Mouse (Mus musculus): ENCODE results near the gene Pax7.

The Pax7 gene

GRCm38 (mm10) chr4:139810762-139811438, 22.4 kb downstream of the Pax7 start:
- no peak for DNase-seq

DNA sequence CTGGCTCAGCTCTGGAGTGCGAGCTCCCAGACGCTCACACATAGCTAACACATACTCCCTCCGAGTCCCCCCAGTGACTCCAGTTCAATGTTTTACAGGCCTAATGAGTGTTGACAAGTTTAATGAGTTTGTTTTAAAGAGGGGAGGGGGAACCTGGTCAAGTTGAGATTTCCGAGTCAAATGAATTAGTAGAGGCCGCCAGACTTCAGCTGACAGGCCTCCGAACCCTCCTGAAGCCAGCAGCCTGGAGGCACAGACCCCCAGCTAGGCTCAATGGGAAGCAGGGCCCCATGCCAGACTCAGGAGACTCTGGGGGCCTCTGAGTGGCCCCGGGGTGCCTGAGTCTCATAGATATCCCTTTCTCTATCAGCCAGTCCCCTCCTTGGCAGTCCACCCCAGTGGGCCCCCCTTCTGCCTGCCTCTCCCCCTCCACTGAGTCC, 23.9 kb downstream of the Pax7 start:
- DNase-seq: no peak

- DNase-seq: no peak
Observed at GRCm38 (mm10) chr4:139807820-139808219, 25.5 kb downstream of the Pax7 start.

DNA sequence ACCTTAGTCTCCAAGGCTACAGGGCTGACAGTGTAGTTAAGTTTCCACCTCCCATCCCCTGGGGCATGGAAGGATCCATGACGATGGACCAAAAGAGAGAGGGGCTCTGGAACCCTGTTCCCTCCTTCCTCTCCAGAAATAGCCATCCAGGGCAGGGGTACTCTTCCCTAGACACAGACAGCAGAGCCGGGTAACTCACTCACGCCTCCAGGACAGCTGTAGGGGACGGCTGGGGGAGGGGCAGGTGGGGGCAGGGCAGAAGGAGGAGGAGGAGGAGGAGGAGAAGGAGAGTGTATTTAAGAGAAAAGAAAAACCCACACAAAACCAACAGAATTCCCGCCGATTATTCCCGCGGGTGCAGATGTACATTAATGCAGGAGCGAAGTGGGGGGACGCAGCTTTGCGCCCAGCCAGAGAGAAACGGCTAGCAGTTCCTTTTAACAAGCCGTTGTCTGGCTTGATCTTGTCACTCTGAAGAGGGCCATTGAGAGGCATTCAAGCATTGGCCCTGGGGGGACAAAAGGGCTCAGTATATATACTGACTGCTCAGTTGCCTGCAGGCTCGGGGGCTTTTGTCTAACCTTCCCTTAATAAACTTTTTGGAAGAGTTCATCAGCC, 26.0 kb downstream of the Pax7 start:
- DNase-seq: no peak

GRCm38 (mm10) chr4:139804896-139805295, 28.4 kb downstream of the Pax7 start:
- DNase-seq: no peak

GRCm38 (mm10) chr4:139803981-139804380, 29.3 kb downstream of the Pax7 start:
- DNase-seq: no peak

GRCm38 (mm10) chr4:139799436-139800100, 33.8 kb downstream of the Pax7 start:
- peak; percentile 22 to 56 for DNase-seq

GRCm38 (mm10) chr4:139797344-139797743, 36.0 kb downstream of the Pax7 start:
- DNase-seq: no peak

GRCm38 (mm10) chr4:139796115-139796514, 37.2 kb downstream of the Pax7 start:
- no peak for DNase-seq

- no peak for DNase-seq
Observed at GRCm38 (mm10) chr4:139791168-139791567, 42.2 kb downstream of the Pax7 start.

DNA sequence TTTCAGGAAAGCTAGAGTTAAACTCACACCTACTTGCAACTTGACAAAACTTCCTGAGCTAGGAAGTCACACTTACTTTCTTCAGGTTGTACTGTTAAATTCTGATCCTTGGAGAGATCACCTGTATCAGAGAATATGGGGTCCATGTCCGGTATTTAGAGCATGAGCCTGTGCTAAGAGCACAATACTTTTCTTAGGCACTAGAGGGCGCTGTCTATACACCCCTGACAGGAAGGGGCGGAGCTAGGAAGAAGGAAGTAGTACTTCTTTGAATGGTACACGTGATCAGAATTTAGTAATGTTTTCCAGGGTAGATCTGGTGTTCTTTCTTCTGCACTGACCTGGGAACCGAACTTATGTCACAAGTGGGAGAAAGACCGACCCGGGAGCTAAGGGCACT, 43.6 kb downstream of the Pax7 start:
- DNase-seq: no peak

DNA sequence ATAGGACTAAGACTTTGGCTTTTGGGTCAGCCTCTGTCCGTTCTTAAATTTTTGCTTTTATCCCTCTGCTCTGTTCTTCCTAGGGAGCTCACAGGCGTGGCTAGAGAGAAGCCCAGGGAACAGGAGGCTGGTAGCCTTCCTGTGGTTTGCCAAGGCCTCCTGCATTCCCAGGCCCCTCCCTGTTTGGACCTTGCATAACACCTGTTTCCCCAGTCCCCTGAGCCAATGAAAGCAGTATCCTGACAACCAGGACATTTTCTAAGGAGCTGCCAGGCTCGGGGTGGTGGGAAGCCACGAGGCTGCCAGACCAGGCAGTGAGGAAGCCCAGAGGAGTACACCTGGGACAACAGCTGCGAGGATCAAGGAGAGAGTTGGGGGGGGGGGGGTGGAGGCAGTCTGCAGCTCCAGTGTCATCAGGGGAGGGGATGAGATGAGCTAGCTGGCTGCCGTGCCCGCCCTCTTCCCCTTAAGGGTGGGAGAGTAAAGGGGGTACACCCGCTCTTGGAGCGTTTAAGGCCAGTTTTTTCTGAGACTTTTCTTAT, 50.3 kb downstream of the Pax7 start:
- DNase-seq: no peak

GRCm38 (mm10) chr4:139771125-139771631, 62.1 kb downstream of the Pax7 start:
- DNase-seq: no peak

DNA sequence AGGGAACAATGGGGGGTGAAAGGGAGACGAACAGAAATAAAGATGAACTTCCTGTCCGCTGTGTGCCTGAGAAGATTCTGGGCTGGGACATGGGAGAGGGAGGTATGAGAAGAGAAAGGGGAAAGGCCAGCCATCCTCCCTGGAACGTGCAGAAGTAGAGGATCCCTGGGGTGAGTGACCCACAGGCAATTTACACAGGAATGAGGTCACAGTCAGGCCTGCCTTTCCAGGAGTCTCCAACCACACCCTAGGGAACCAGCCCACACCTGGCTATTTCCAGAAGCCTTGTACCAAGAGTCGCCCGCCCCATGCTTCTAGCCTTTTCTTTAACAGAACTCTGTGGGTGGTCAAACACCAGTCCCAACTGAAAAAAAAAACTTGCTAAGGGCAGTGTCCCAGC, 65.5 kb downstream of the Pax7 start:
- no peak for DNase-seq

GRCm38 (mm10) chr4:139767115-139767718, 66.1 kb downstream of the Pax7 start:
- DNase-seq: no peak

DNA sequence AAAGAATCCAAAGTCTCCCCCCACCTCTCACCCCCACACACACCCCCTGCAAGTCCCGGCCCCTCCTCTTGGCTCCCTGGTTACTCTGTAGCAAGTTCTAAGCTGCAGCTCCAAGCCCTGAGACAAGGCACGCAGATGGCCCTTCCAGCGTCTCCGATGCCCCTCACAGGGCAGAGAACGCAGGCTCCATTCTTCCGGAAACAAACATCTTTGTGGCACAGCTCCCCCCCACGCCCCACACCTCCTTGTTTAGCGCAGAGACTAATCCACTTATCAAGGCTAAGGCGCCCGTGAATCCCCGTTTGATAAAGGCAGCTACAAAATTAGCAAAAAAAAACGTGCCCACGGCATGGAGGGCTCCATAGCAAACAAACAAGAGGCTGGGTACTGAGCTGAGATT, 71.4 kb downstream of the Pax7 start:
- no peak for DNase-seq

DNA sequence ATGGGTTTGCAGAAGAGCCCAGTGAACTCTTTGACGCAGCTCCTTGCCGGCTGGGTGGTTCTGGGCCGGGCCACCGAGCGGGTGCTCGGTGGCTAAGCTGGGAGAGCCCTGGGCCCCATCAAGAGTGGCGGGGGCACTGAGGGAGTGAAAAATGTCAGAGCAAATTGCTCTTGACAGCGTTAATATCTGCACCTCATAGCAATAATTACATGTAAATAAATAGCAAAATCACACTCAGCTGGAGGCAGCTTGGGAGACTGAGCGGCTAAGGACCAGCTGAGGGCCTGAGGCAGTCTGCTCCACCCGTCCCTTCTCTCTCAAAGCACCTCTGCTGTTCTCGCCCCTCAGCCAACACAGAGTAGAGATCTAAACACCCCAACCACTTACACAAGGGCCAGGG, 72.6 kb downstream of the Pax7 start:
- DNase-seq: no peak

DNA sequence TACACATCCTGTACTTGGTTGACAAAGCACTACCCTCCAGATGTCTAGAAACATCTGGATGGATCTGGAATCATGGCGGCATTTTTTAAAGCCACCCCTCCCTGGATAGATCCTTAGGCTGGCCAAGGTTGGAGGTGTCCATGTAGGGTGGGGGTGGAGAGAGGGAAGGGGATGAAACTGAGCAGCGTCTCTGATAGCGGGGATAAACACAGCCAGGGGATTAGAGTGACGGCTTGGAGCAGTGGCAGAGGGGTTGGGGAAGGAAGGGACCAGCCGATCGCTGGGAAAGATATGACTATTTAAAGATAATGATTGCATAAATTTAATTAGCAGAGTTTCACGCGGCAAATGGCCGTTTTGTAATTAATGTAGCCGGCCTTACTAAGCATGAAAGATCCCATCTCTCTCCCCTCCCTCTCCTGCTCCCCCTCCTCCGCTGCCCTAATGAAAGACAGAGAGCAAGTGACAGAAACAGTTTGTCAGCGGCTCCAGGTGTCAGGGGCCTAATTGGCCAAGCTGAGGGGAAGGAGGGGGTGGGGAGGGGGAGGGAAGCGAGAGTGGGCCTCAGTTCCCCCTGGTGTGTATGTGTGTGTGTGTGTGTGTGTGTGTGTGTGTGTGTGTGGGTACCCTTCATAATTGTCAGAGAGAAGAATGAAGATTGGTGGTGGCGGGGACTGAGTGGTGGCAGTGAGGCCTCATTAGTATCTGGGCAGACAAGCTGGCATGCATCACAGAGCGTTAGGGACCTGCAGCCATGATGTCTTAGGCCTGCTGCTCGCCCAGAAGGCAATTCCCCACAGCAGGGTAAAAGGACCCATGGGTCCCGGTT, 74.6 kb downstream of the Pax7 start:
- no peak for DNase-seq

- DNase-seq: no peak
Observed at GRCm38 (mm10) chr4:139756931-139757330, 76.4 kb downstream of the Pax7 start.

GRCm38 (mm10) chr4:139754148-139754710, 79.1 kb downstream of the Pax7 start:
- DNase-seq: no peak

DNA sequence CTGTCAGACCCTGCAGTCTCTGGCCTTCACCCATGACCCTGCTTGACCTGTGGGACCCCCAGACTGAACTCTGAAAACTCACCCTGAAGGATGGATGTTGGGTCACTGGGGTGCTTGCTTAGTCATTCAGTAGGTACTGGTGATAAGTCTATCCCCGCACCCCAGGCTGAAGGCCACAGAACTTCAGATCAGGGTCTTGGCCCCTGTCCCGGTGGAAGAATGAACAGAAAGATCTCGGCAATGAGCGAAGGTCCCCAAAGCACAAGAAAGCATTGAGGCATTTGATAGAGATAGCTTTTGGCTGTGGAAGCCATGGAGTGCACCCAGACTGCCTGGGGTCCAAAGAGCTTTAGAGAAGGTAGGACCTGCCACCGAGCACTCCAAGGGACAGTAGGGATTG, 82.4 kb downstream of the Pax7 start:
- DNase-seq: no peak

Measured in lung, postnatal 4 days (tissue).